Mouse (Mus musculus) layer of hippocampus, postnatal 14 days (tissue): Measurements from ENCODE around the gene Bahcc1. TPM values are rescaled to one million over a fixed set of nuclear protein-coding genes. Genes with fewer than 3 reads are reported as not detected.
A peak's percentile ranks its signal among the peaks of the same experiment; 100 is the strongest.

ENCODE experiments used
- DNase-seq, 2 experiments: peaks; one replicate each; pipeline ENCODE4 v3.0.0; 2021 to 2022; ENCODE audit warnings: low spot score in 2 of 2, mixed read lengths in 1 of 2
- total RNA-seq, 2 experiments: library from RNA; stranded (reverse); gene quantifications; 2 replicates each; pipeline ENCODE4 v1.2.3; 2021

Bahcc1 gene
- total RNA-seq, 2 experiments from 2014 or later, result 20.3 to 20.7 TPM

DNA sequence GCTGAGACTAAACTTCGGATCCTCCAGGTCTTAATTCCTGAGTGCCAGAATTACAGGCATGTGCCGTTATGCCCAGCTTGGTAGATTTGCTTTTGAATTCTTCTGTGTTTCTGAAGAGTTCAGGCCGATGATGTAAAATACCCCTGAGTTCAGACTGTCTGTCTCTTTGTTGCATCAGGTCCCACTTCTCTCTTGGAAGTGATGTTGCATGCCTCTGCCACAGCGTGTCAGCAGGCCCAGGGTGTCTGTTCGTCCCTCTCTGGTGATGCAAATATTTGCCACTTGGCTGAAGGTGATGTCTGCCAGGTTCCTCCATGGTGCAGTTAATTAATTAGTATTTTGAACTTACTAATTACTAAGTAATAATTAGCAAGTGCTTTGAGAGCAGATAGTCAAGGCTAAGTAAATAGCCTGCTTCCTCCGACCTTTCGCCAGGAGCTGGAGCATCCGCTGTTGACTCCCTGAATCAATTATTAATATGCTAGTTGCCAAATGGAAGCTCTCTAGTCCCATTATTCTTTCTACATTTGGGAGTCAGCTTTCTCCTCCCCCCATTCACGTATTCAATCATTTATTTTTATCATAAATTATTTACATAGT is 26.6 kb upstream of the Bahcc1 start:
- no peak for DNase-seq

DNA sequence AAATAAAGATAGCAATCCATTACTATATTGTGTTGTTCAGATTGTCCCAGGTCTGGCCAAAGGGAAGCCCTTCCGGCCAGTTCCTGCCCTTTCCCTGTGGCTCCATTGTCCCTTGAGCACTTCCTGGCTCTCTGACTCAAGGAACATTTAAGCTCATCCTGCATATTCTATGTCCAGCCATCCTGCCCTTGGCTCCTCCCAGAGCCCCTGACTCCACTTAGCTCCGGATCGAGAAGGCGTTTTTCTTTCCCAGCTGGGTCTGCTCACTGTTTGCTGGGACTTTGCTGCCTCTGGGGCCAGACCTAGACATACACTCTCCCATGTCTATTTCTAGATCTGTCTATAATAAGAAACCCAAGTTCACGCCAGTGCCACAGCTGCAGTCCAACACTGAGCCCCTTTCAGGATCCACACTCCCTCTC is 26.1 kb upstream of the Bahcc1 start:
- DNase-seq, result no peak

DNA sequence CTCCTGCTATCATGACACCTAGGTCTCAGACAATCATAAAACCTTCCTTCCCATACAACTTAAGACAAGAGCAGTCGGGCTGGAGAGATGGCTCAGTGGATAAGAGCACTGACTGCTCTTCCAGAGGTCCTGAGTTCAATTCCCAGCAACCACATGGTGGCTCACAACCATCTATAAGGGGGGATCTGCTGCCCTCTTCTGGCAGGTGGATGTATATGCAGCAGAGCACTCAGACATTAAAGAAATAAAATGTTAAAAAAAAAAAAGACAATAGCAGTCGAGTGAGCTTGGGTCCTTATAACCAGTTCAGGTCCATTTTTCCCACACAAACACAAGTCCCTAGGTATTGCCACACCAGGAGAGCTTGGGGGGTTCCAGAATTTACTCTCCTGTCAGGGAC is 23.9 kb upstream of the Bahcc1 start:
- DNase-seq, result no peak

DNA sequence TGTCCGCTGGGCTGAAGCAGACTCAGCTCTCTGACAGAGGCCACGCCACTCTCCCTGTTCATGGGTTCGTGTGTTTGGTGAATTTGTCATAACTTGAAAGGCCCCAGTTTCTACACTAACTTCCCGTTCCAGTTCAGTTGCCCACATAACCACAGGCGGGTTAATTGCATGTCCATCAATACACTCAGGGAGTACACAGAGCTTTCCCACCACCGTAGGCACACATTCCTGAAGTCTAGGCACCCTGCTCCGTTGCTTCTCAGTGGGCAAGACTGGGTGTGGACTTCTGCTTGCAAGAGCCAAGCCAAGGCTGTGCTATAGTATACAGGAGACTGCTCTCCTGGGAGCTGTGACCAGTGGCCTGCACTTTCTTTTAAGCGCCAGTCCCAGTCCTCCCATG is 23.3 kb upstream of the Bahcc1 start:
- DNase-seq, result no peak

- no peak for DNase-seq
Observed at GRCm38 (mm10) chr11:120215726-120216241, 17.0 kb upstream of the Bahcc1 start.

DNA sequence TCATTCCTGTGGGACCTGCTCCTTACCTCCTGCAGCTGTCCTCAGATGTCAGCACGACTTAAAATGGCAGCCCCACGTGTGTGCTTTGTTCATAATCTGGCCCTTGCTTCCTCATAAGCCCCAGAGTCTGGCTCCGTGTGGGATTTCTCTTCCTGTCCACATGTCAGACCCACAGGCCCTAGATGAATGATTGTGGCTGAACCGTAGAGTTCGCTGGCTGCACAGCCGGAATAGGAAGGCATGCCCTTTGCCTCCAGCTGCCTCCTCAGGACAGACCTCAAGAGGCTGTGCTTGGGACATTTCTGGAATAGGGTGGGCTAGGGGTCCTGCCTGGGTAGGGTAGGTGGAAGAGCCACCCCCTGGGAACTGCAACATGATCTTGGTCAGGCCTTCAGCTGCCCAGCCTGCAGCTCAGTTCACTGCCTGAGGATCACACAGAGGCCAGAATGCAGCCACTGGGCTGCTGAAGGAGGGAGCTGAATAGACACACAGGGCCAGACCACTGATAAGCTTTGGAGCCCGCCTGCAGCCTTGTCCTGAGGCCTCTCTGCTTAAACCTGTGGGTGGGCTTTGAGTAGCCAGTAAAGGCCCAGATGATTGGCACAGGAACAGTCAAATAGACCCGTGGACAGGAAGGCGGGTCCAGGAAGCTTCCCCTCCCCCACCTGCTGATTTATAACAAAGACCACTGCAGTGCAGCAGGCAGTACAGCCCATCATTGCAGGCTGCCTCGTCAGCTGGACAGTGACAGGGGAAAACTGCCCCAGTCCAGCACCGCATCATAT is 16.0 kb upstream of the Bahcc1 start:
- no peak for DNase-seq

DNA sequence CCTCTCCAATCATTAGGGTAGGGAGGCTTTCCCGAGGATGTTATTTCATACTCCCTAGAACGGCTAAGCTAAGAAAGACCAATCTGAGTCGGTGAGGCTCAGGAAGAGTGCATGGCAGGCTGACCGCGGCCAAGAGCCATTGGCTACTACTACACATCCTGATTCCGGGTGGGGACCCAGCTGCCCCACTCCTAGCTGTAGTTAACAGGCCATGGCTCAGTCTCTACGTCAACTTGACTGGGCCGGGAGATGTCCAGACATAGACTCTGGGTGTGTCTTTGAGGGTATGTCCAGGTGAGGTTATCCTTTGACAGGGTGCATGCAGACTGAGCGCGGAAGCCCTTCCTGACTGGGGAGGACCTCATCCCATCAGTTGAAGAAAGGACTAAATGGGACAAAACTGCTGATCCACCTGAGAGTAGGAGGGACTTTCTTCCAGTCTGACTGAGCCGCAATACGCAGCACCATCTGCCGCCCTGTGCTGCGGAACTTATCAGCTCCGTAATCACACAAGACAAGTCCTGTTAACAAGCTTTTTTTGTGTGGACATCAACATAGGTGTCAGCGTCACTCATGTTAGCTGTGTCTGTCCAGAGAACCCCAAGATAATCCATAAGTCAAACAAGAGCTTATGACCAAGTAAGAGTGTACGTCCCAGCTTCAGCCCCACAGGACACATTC is 14.4 kb upstream of the Bahcc1 start:
- no peak for DNase-seq

DNA sequence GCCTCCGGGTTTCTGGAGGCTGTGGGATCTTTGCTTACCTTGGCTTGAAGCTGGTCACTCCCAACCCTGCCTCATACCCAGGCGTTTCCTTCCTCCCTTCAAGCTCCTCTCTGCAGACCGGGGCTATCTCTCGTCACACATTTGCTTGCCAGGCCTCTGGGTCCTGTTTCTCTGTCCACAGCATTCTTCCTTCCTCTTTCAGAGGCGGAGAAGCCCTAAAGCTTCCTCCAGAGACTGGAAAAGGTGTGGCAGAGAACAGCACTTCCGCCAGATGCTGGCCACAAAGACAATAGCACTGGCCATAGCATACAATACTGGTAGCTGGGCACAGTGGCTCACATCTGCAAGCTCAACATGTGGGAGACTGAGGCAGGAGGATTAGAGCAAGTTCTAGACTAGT is 13.8 kb upstream of the Bahcc1 start:
- DNase-seq, result no peak

- peak in 1 of 2 experiments; percentile 51 for DNase-seq
Observed at GRCm38 (mm10) chr11:120219916-120220522, 12.7 kb upstream of the Bahcc1 start.

DNA sequence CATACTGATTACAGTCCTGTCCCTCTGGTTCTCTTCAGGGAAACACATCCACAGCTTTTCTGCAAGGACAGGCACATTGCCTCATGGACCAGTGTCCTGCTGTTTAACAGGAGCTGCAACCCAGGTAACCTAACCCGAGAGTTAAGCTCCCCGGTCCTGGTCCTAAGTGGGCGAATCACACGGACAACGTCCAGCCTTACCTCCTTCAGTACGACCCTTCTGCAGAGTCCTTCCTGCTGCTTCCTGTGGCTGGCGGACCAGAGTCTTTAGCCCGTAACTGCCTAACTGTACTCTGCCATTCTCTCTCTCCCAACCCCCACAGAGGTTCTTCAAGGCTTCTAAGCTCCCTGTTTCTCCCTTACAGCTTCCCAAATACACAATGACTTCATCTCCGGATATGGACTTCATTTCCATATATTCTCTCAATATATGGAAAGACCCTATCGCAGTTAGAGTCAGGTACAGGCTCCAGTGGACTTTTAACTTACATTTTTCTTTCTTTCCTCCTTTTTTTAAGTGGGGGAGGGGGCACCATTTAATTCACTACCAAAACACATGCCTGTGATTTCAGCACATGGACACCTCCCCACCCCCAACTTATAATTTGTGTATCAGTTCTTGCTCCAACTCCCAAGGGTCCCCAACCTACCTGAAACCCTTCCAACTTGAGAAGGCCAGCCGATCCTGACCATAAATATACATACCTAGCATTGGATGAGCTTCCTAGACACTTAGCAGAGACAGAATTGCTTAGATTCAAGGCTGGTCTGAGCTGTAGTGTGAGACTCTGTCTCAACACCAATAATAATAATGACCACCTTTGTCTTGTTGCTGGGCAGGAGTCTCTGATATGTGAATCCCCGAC is 11.6 kb upstream of the Bahcc1 start:
- DNase-seq, result no peak

DNA sequence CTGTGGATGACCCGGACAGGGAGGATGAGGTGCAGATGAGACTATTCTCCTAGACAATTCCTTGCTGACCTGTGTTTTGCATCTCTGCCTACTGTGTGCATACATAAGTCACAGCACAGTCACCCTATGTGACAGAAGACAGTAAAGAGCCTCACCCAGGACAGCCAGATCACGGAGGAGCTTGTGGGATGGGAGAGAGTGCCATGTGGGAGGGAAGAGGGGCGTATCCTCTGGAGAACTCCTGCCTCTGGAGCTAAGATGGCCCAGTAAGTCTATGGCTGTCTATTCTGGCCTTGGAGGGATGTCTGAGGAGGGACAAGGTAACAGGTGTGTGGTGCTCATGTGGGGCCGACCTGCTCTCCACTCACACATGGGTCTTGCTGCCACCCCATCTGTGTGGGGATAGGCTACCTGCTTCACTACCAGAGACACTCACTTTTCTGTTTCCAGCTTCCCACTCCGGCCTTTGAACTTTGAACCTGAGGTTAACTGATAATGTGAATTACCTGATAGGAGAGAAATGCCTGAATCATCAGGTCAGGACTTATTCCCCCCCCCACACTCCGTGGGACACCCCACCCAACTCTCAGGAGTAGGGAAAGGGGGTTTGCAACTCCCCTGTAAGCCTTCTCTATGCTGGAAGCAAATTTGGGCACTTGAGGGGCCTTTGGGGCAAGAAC is 10.2 kb upstream of the Bahcc1 start:
- no peak for DNase-seq

DNA sequence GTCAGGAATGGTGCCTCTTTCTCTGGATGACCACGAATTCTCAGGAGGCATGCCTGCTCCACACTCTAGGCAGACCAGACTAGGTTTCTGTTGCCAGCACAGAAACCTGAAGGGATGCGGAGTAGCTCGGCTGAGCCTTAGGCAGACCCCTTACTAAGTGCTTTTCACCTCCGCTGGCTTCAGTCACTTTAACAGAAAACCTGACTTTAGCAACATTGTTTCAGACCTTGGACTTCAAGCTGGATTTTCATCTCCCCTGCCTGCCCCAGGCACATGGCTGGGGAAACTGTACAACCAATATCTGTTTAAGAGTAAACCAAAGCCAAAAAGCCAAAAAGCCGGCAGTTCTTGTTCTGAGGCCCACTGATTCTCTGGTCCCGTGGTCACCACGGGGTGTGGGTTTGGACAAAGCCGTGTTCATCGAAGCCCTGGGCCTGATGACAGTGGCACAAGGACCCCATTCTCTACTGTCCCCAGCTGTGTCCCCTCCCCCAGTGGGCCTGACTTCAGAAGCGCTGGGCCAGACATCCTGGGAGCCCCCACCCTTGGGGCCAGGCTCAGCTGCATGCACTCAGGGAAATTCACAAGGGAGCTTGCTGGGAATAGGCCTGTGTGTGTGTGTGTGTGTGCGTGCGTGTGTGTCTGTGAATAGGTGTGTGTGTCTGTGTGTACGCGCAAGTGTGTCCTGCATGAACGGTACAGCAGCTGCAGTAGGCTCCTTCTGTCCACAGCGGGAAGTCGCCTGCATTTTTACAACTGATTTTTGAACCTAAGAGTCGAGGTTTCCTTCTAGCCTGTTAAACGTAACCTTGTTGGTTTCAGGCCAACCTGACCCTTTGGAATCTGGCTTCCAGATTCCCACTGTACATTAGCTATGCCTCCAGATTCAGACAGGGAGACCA is 8.9 kb upstream of the Bahcc1 start:
- DNase-seq, result peak in 1 of 2 experiments; percentile 82

- no peak for DNase-seq
Observed at GRCm38 (mm10) chr11:120224488-120225255, 8.1 kb upstream of the Bahcc1 start.

DNA sequence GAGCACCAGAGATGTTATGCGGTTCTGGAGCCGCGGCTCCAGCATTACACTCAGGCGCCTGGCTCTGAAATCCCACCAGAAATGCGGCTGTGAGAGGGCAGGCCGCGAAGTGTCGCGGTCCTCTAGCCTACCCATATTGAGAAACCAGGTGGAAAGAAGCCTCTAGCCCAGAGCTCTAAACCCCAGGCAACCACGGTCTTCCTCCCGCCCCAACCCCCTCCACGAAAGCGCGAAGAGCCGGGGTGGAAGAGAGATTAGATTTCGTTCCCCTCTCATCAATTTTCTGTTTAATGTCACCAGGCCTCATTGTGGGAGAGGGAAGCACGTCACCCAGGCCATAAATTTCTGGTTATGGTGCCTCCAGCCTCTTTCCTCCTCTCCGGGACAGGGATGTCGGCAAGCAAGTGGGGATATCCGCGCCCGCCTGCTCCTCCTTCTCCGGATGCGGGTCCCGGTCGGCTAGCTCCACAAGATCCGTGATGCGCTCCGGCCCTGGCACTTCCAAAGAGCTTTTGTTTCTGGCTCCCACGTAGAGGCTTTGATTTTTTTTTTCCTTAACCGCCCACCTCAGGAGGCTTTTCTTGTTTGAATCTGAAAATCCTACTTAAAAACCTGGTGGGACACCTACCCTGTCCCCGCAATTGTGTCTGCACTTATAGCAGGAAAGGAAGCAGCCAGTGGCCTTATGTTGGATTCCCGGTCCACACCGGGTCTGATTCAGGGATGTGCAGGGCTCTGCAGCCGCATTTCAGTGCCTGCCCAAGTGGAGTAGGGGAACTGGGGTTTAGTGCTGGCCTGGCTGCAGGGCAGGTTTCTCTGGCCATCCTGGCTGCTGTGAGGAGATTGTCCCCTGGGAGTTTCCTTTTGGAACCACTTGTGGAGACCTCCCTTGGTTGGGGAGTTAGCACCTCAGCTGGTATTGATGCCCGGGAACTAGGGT is 7.2 kb upstream of the Bahcc1 start:
- DNase-seq, result no peak

GRCm38 (mm10) chr11:120226421-120227280 is 6.1 kb upstream of the Bahcc1 start:
- DNase-seq, result no peak

DNA sequence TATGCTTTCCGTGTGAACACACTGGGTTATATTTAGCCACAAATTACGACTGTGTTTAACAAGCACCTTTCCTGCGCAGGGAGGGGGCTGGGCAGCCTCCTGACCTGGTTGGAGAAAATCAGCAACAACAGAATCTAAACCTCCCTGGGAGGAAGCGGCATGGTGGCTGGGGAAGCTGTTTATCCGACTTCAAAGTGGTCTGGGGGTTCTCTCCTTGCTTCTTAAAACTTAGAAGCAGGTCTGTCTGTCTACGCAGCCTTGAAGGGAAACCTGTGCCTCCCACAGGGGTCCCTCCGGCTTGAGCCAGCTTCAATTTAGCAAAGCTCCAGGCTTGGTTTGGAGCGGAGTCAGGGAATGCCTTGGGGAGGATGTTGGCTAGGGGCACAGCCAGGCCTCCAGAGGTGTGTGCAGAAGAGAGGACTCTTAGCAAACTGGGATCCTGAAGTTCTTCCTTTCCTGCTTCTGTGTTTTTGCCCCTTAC is 5.1 kb upstream of the Bahcc1 start:
- DNase-seq, result no peak
